Comparison of ENCODE assay signal across 13 mouse cellular contexts in the genomic region with DNA sequence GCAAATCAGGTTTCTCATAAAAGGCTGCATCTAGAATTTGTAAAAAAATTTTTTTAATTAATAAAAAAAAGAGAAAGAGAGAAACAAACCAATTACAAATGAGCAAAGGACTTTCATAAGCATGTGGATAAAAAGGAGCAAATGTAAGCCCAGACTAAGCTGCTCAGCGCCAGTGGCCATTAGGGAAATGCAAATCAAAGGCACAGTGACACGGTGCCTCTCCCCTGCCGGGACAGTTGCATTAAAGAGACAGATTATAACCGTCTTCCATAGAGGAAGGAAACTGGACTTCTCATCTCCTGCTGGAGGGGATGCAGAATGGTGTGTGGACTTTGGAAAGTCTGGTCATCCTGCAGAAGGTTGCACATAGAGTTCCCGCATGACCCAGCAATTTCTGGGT.
DNase-seq lines count a peak whose midpoint lies in the region; ATAC-seq and TF ChIP-seq lines count a peak whose summit lies in the region.
"Had no signal": no experiment of that assay in that cellular context is flagged by ENCODE, and none has a peak within 500 bp of the region (broad histone marks: within the 10 kb centered on the region; RNA-seq: fewer than 3 reads in every experiment).

No protein-coding gene starts in this region.

- no peaks in the 10 kb centered on the region for H3K9me3 ChIP-seq in hindbrain, embryonic 13.5 days
- no peaks in the 10 kb centered on the region for H3K9me3 ChIP-seq in hindbrain, embryonic 12.5 days (replicated peaks)
- H3K9me3 ChIP-seq in midbrain, embryonic 14.5 days (ENCODE audit: control insufficient read depth, low read length): no peaks in the 10 kb centered on the region
- no peaks in the 10 kb centered on the region for H3K9me3 ChIP-seq in midbrain, embryonic 10.5 days (replicated peaks)
- no peaks in the 10 kb centered on the region for H3K9me3 ChIP-seq in CH12.LX (replicated peaks; ENCODE audit: low read length)
- H3K9me3 ChIP-seq: embryonic facial prominence, embryonic 10.5 days; embryonic facial prominence, embryonic 12.5 days; forebrain, embryonic 13.5 days; forebrain, embryonic 15.5 days had no signal

- TF ChIP-seq EP300 in CH12.LX (IDR thresholded peaks at IDR 0.05; ENCODE audit: low read length): no peak; the same call in 1 of the 2 replicates

- in situ Hi-C loops in CH12.LX (cut with MboI; ENCODE audit: low pct_ligation_motif_present, low pct_unique_long_range_greater_than_20kb, low sequenced_read_pairs): no loop called here

- TF ChIP-seq POLR2A in CH12.LX (IDR thresholded peaks at IDR 0.05; ENCODE audit: low read depth, low read length): no peak

- 19% methylated on average over 5 of the region's 5 CpGs for WGBS in hindbrain, embryonic 13.5 days
- WGBS in hindbrain, embryonic 12.5 days: 30% methylated on average over 5 of the region's 5 CpGs
- WGBS in midbrain, embryonic 14.5 days: 19% methylated on average over 5 of the region's 5 CpGs
- 42% methylated on average over 5 of the region's 5 CpGs for WGBS in midbrain, embryonic 10.5 days

- H3K4me3 ChIP-seq in hindbrain, embryonic 13.5 days: no peak overlapping the region
- no peak overlapping the region for H3K4me3 ChIP-seq in hindbrain, embryonic 12.5 days
- no peak overlapping the region for H3K4me3 ChIP-seq in midbrain, embryonic 14.5 days (replicated peaks; ENCODE audit: low read depth, low read length)
- H3K4me3 ChIP-seq in midbrain, embryonic 10.5 days: no peak overlapping the region
- no peak overlapping the region for H3K4me3 ChIP-seq in CH12.LX (replicated peaks in 1 of 3; ENCODE audit: low read depth in 2 of 3, low read length in 2 of 3, poor library complexity in 1 of 3)
- H3K4me3 ChIP-seq: embryonic facial prominence, embryonic 10.5 days; embryonic facial prominence, embryonic 12.5 days; forebrain, embryonic 13.5 days; forebrain, embryonic 15.5 days had no signal

- peaks cover 11% of the 10 kb centered on the region for H3K4me1 ChIP-seq in hindbrain, embryonic 13.5 days (replicated peaks)
- H3K4me1 ChIP-seq in hindbrain, embryonic 12.5 days: 0 out of 2 replicates have a peak, but pooled peaks cover 7% of the 10 kb centered on the region
- peaks cover 5% of the 10 kb centered on the region for H3K4me1 ChIP-seq in midbrain, embryonic 14.5 days (ENCODE audit: control insufficient read depth, insufficient read depth, low read length)
- H3K4me1 ChIP-seq in midbrain, embryonic 10.5 days: 0 out of 2 replicates have a peak, but pooled peaks cover 3% of the 10 kb centered on the region
- H3K4me1 ChIP-seq in CH12.LX (ENCODE audit: control insufficient read depth in 1 of 2, insufficient read depth in 2 of 2): peaks cover 26 to 82% of the 10 kb centered on the region in 2 experiments
- H3K4me1 ChIP-seq: embryonic facial prominence, embryonic 10.5 days; embryonic facial prominence, embryonic 12.5 days; forebrain, embryonic 13.5 days; forebrain, embryonic 15.5 days had no signal

- dilution Hi-C loops in CH12.LX (cut with MboI; ENCODE audit: extremely low pct_ligation_motif_present, extremely low pct_unique_long_range_greater_than_20kb, low sequenced_read_pairs): no loop called here

- ATAC-seq in hindbrain, embryonic 13.5 days (ENCODE audit: low FRiP score): no peak
- no peak for ATAC-seq in hindbrain, embryonic 12.5 days (ENCODE audit: low FRiP score)
- ATAC-seq in midbrain, embryonic 14.5 days (ENCODE audit: low FRiP score, low TSS enrichment): no peak
- ATAC-seq: CD4-positive, CD25-positive, alpha-beta regulatory T cell, adult 4 months; forebrain, embryonic 13.5 days; forebrain, embryonic 15.5 days; forebrain, postnatal 0 days had no signal

- H3K27ac ChIP-seq in hindbrain, embryonic 13.5 days: 0 out of 2 replicates have a peak overlapping the region, but pooled peaks have one; percentile 18
- no peak overlapping the region for H3K27ac ChIP-seq in hindbrain, embryonic 12.5 days
- H3K27ac ChIP-seq in midbrain, embryonic 14.5 days (replicated peaks; ENCODE audit: low read depth, low read length): no peak overlapping the region
- no peak overlapping the region for H3K27ac ChIP-seq in midbrain, embryonic 10.5 days (replicated peaks)
- H3K27ac ChIP-seq in CH12.LX (ENCODE audit: insufficient read depth, low read depth): peak overlapping the region; percentile 50
- H3K27ac ChIP-seq: embryonic facial prominence, embryonic 10.5 days; embryonic facial prominence, embryonic 12.5 days; forebrain, embryonic 13.5 days; forebrain, embryonic 15.5 days had no signal

- H3K36me3 ChIP-seq in hindbrain, embryonic 13.5 days: no peaks in the 10 kb centered on the region
- H3K36me3 ChIP-seq in hindbrain, embryonic 12.5 days: no peaks in the 10 kb centered on the region
- no peaks in the 10 kb centered on the region for H3K36me3 ChIP-seq in midbrain, embryonic 14.5 days (ENCODE audit: control insufficient read depth, insufficient read depth, low read length)
- 0 out of 2 replicates have a peak, but pooled peaks cover 3% of the 10 kb centered on the region for H3K36me3 ChIP-seq in midbrain, embryonic 10.5 days
- H3K36me3 ChIP-seq in CH12.LX (replicated peaks in 1 of 2; ENCODE audit: control insufficient read depth in 1 of 2, insufficient read depth in 1 of 2, low read length in 1 of 2): peaks cover 0 to 72% of the 10 kb centered on the region in 2 experiments
- H3K36me3 ChIP-seq: embryonic facial prominence, embryonic 10.5 days; embryonic facial prominence, embryonic 12.5 days; forebrain, embryonic 15.5 days had no signal

- peaks cover 32% of the 10 kb centered on the region for H3K27me3 ChIP-seq in hindbrain, embryonic 13.5 days
- peaks cover 4% of the 10 kb centered on the region; the same call in 1 of the 2 replicates for H3K27me3 ChIP-seq in hindbrain, embryonic 12.5 days
- H3K27me3 ChIP-seq in midbrain, embryonic 14.5 days (ENCODE audit: control insufficient read depth, insufficient read depth, low read length): no peaks in the 10 kb centered on the region
- peaks cover 10% of the 10 kb centered on the region; the same call in 1 of the 2 replicates for H3K27me3 ChIP-seq in midbrain, embryonic 10.5 days (ENCODE audit: low read depth, poor library complexity, severe bottlenecking)
- no peaks in the 10 kb centered on the region for H3K27me3 ChIP-seq in CH12.LX (replicated peaks)
- H3K27me3 ChIP-seq: forebrain, embryonic 15.5 days had no signal

- no peak overlapping the region for H3K9ac ChIP-seq in hindbrain, embryonic 13.5 days
- H3K9ac ChIP-seq in hindbrain, embryonic 12.5 days: no peak overlapping the region
- no peak overlapping the region for H3K9ac ChIP-seq in midbrain, embryonic 14.5 days (replicated peaks; ENCODE audit: low read length)
- H3K9ac ChIP-seq in CH12.LX (ENCODE audit: insufficient read depth, low read depth): no peak overlapping the region
- H3K9ac ChIP-seq: embryonic facial prominence, embryonic 12.5 days; forebrain, embryonic 13.5 days; forebrain, embryonic 15.5 days; forebrain, postnatal 0 days had no signal

- peak; percentile 62 for DNase-seq in midbrain, embryonic 14.5 days
- no peak for DNase-seq in midbrain, embryonic 10.5 days (ENCODE audit: low spot score)
- peak; percentile 44 for DNase-seq in CH12.LX (ENCODE audit: extremely low read depth)
- DNase-seq in thymus, adult 18-20 months: no peak
- DNase-seq: cerebellum, adult 11-12 months had no signal

- no peaks in the 10 kb centered on the region for H3K79me2 ChIP-seq in CH12.LX (replicated peaks; ENCODE audit: control insufficient read depth, extremely low read depth, insufficient read depth, poor library complexity, severe bottlenecking)

- TF ChIP-seq CTCF in CH12.LX (conservative IDR thresholded peaks at IDR 0.05 in 1 of 2, IDR thresholded peaks at IDR 0.05 in 1 of 2; ENCODE audit: low read depth in 2 of 2, low read length in 2 of 2): no peak

- H3K4me2 ChIP-seq in hindbrain, embryonic 13.5 days: no peak overlapping the region
- H3K4me2 ChIP-seq in hindbrain, embryonic 12.5 days (replicated peaks): no peak overlapping the region
- no peak overlapping the region for H3K4me2 ChIP-seq in midbrain, embryonic 14.5 days (ENCODE audit: low read length)
- peak overlapping the region; percentile 37 for H3K4me2 ChIP-seq in CH12.LX (ENCODE audit: insufficient read depth, low read depth, poor library complexity, severe bottlenecking)
- H3K4me2 ChIP-seq: embryonic facial prominence, embryonic 12.5 days; forebrain, embryonic 13.5 days; forebrain, embryonic 15.5 days had no signal

- TF ChIP-seq RAD21 in CH12.LX (IDR thresholded peaks at IDR 0.05; ENCODE audit: low read depth, low read length): no peak

TF ChIP-seq in CH12.LX, 34 proteins besides CTCF, POLR2A, EP300 and RAD21:
- TF ChIP-seq ZKSCAN1 (IDR thresholded peaks at IDR 0.05; ENCODE audit: borderline replicate concordance, low read depth, low read length): no peak
- TF ChIP-seq CHD1 (IDR thresholded peaks at IDR 0.05; ENCODE audit: low read depth, low read length): no peak
- TF ChIP-seq USF2 (conservative IDR thresholded peaks at IDR 0.05; ENCODE audit: low read depth, low read length): no peak
- TF ChIP-seq ELF1 (IDR thresholded peaks at IDR 0.05; ENCODE audit: low read depth, low read length): peak; percentile 33; the same call in 1 of the 2 replicates
- TF ChIP-seq POLR2AphosphoS2 (IDR thresholded peaks at IDR 0.05; ENCODE audit: low read depth, low read length): no peak
- TF ChIP-seq MXI1 (IDR thresholded peaks at IDR 0.05; ENCODE audit: low read depth, low read length): no peak
- TF ChIP-seq E2F4 (IDR thresholded peaks at IDR 0.05; ENCODE audit: insufficient replicate concordance, low read depth, low read length): no peak
- 0 out of 2 replicates have a peak, but pooled peaks have one; percentile 15 for TF ChIP-seq MAX (IDR thresholded peaks at IDR 0.05; ENCODE audit: low read length)
- TF ChIP-seq IRF4 (IDR thresholded peaks at IDR 0.05; ENCODE audit: low read depth, low read length): no peak
- 0 out of 2 replicates have a peak, but pooled peaks have one; percentile 14 for TF ChIP-seq BHLHE40 (IDR thresholded peaks at IDR 0.05; ENCODE audit: low read depth, low read length)
- no peak for TF ChIP-seq MEF2A (IDR thresholded peaks at IDR 0.05; ENCODE audit: borderline replicate concordance, low read depth, low read length)
- 0 out of 2 replicates have a peak, but pooled peaks have one; percentile 24 for TF ChIP-seq MYC (IDR thresholded peaks at IDR 0.05; ENCODE audit: low read depth, low read length)

Comparison
In these comparisons a context has a peak if more than half of its experiments do, and no peak if none do; other contexts are left out.
1. H3K27ac ChIP-seq: peak in hindbrain, embryonic 13.5 days (single experiment) and CH12.LX (single experiment); none in hindbrain, embryonic 12.5 days (single experiment), midbrain, embryonic 14.5 days (single experiment) and midbrain, embryonic 10.5 days (single experiment).
2. DNase-seq: peak in midbrain, embryonic 14.5 days (single experiment) and CH12.LX (single experiment); none in midbrain, embryonic 10.5 days (single experiment) and thymus, adult 18-20 months (0 of 2).